ENCODE assay signal across 9 mouse cellular contexts in the genomic region with DNA sequence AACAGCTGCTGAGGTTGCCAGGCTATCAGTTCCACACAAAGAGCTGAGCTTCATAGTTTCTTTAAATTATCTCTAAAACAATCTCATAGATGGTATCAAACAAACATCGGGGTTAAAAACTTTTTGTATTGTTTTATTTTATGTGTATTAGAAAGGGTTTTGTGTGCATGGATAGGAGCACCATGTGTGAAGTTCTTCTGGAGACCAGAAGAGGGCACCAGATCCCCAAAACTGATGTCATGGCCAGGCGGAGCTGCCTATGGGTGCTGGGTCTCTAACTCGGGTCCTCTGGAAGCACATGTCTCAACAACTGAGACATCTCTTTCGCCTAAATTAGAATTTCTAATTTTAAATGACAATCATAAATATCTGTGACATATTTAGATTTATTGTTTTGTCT. TPM values are rescaled to one million over a fixed set of nuclear protein-coding genes. Genes with fewer than 3 reads are reported as not detected.
DNase-seq lines count a peak whose midpoint lies in the region; ATAC-seq and TF ChIP-seq lines count a peak whose summit lies in the region.
"Had no signal": no experiment of that assay in that cellular context is flagged by ENCODE, and none has a peak within 500 bp of the region (broad histone marks: within the 10 kb centered on the region; RNA-seq: fewer than 3 reads in every experiment).

No protein-coding gene starts in this region.

- peaks cover 2% of the 10 kb centered on the region; the same call in 1 of the 2 replicates for H3K4me1 ChIP-seq in testis, adult 2 months (ENCODE audit: control insufficient read depth, insufficient read depth, low read length)
- H3K4me1 ChIP-seq in forebrain, embryonic 11.5 days (replicated peaks; ENCODE audit: control insufficient read depth, insufficient read depth, low read length), result no peaks in the 10 kb centered on the region
- H3K4me1 ChIP-seq: neural tube, embryonic 13.5 days had no signal

- no peak for TF ChIP-seq POLR2A in testis, adult 2 months (IDR thresholded peaks at IDR 0.05; ENCODE audit: control insufficient read depth, low read depth, low read length)

- ATAC-seq in cerebellum, adult (ENCODE audit: insufficient number of reproducible peaks, low FRiP score, low TSS enrichment), result no peak
- peak; percentile 69 for ATAC-seq in granulocyte monocyte progenitor cell, adult 5-6 weeks (replicated peaks; ENCODE audit: poor library complexity, severe bottlenecking)
- no peak for ATAC-seq in forebrain, embryonic 11.5 days (replicated peaks; ENCODE audit: low FRiP score)

- H3K4me2 ChIP-seq in forebrain, embryonic 11.5 days (ENCODE audit: low read depth, low read length, severe bottlenecking), result no peak overlapping the region
- H3K4me2 ChIP-seq: neural tube, embryonic 13.5 days had no signal

- no peaks in the 10 kb centered on the region for H3K36me3 ChIP-seq in testis, adult 2 months (ENCODE audit: control insufficient read depth, insufficient read depth, low read length)
- H3K36me3 ChIP-seq in forebrain, embryonic 11.5 days (ENCODE audit: control insufficient read depth, insufficient read depth, low read length), result no peaks in the 10 kb centered on the region
- H3K36me3 ChIP-seq: neural tube, embryonic 13.5 days had no signal

- no peak overlapping the region for H3K9ac ChIP-seq in forebrain, embryonic 11.5 days (ENCODE audit: low read length)
- H3K9ac ChIP-seq: neural tube, embryonic 13.5 days had no signal

- H3K4me3 ChIP-seq in testis, adult 2 months (ENCODE audit: control insufficient read depth, low read depth, low read length), result no peak overlapping the region
- no peak overlapping the region for H3K4me3 ChIP-seq in forebrain, embryonic 11.5 days (ENCODE audit: low read depth, low read length)
- H3K4me3 ChIP-seq: neural tube, embryonic 13.5 days had no signal

- 61% methylated on average over 4 of the region's 4 CpGs for whole genome bisulfite sequencing in forebrain, embryonic 11.5 days

- no peaks in the 10 kb centered on the region for H3K27me3 ChIP-seq in testis, adult 2 months (ENCODE audit: control insufficient read depth, insufficient read depth, low read length)
- H3K27me3 ChIP-seq in forebrain, embryonic 11.5 days (ENCODE audit: control insufficient read depth, insufficient read depth, low read length), result no peaks in the 10 kb centered on the region
- H3K27me3 ChIP-seq: neural tube, embryonic 13.5 days had no signal

- peak; percentile 21 to 37 for DNase-seq in cerebellum, postnatal 14 days
- no peak for DNase-seq in testis, postnatal 14 days (ENCODE audit: low spot score)
- DNase-seq in naive thymus-derived CD4-positive, alpha-beta T cell, adult 2 months (ENCODE audit: low read depth), result peak; percentile 56
- DNase-seq in layer of hippocampus, postnatal 36 days, result no peak
- no peak for DNase-seq in forebrain, embryonic 11.5 days (ENCODE audit: low spot score)

- H3K27ac ChIP-seq in testis, adult 2 months (ENCODE audit: control insufficient read depth, insufficient read depth, low read depth, low read length), result no peak overlapping the region
- H3K27ac ChIP-seq in forebrain, embryonic 11.5 days (ENCODE audit: low read depth, low read length), result no peak overlapping the region
- H3K27ac ChIP-seq: neural tube, embryonic 13.5 days had no signal

- no peaks in the 10 kb centered on the region for H3K9me3 ChIP-seq in forebrain, embryonic 11.5 days (ENCODE audit: control insufficient read depth, low read length)
- H3K9me3 ChIP-seq: neural tube, embryonic 13.5 days had no signal

- TF ChIP-seq CTCF in testis, adult 2 months (IDR thresholded peaks at IDR 0.05; ENCODE audit: control insufficient read depth, insufficient read depth, insufficient replicate concordance, low read depth, low read length), result peak; percentile 54; the same call in 1 of the 2 replicates

RNA-seq across cellular contexts. Expression of gene Endod1, which starts 32.9 kb away (rescaled TPM):
- 5.1 and 5.5 TPM in 2 replicates for polyA plus RNA-seq in testis, adult 2 months (2012; rRNA removed)
- 13.4 and 14.7 TPM in 2 replicates for total RNA-seq in granulocyte monocyte progenitor cell, adult 5-6 weeks (2014; fragmentation: Nextera tagmentation)
- 17.3 and 18.4 TPM in 2 replicates for total RNA-seq in granulocyte monocyte progenitor cell, adult 5-6 weeks (2017)
- total RNA-seq in layer of hippocampus, postnatal 36 days (2021), result 10 to 100 TPM; 69.8 to 73.9 TPM
- polyA plus RNA-seq in forebrain, embryonic 11.5 days (2014; fragmentation: Nextera tagmentation; extraction: Ambion mirVana), result 6.6 and 6.7 TPM in 2 replicates

Comparison
In these comparisons a context has a peak if more than half of its experiments do, and no peak if none do; other contexts are left out.
1. DNase-seq: peak in cerebellum, postnatal 14 days (2 of 2) and naive thymus-derived CD4-positive, alpha-beta T cell, adult 2 months (single experiment); none in testis, postnatal 14 days (single experiment), layer of hippocampus, postnatal 36 days (0 of 2) and forebrain, embryonic 11.5 days (single experiment).